Mouse (Mus musculus) erythroblast, embryonic 14.5 days (primary cell): ENCODE data around the gene Card6. TPM values are rescaled to one million over a fixed set of nuclear protein-coding genes. Genes with fewer than 3 reads are reported as not detected.

ENCODE experiments used
- H3K27me3 ChIP-seq: 2 replicates; pipeline ENCODE4 v1.6.1; 2012; ENCODE audit warnings: inconsistent platforms; ENCODE audit not compliant: control insufficient read depth
- H3K36me3 ChIP-seq: 2 replicates; pipeline ENCODE4 v1.6.1; 2012; ENCODE audit warnings: mild to moderate bottlenecking, inconsistent platforms; ENCODE audit not compliant: control insufficient read depth
- H3K4me1 ChIP-seq: 2 replicates; pipeline ENCODE4 v1.6.1; 2012; ENCODE audit warnings: inconsistent platforms; ENCODE audit not compliant: control insufficient read depth
- H3K4me3 ChIP-seq: replicated peaks from 2 replicates; pipeline ENCODE3; 2012; ENCODE audit warnings: moderate library complexity, mild to moderate bottlenecking, inconsistent platforms
- H3K9me3 ChIP-seq: 2 replicates; pipeline ENCODE4 v1.6.1; 2012; ENCODE audit warnings: low read length, inconsistent platforms, mixed read lengths; ENCODE audit not compliant: control insufficient read depth
- GATA1 ChIP-seq: IDR thresholded peaks from 2 replicates; pipeline ENCODE4 v1.6.1; 2012; ENCODE audit warnings: low read length, inconsistent platforms, mixed read lengths
- TAL1 ChIP-seq: IDR thresholded peaks from 3 replicates; pipeline ENCODE4 v1.6.1; 2012; ENCODE audit warnings: low read length, inconsistent platforms, mixed read lengths
- polyA plus RNA-seq: library from polyadenylated mRNA; stranded (reverse); fragments of >175 nt; gene quantifications from 2 replicates; pipeline ENCODE4 v1.2.3, GENCODE M21; 2012

Gene Card6
- polyA plus RNA-seq, 1 experiment = 0.01 TPM

DNA sequence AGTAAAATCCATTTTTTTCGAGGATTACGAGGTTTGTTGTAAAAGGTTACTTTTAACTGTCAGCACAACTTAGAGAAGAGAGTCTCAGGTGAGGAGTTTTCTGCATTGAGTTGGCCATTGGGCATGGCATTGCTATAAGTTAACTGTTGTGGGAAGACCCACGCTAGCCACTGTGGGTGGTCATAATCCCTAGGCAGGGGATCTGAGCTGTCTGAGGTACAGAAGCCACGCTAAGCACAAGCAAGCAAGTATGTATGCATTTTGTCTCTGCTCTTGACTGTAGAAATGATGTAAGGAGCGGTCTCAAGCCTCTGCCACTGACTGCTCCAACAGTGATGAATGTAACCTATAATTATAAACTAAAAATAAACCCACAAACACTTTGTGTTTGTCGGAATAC lies 2.4 kb downstream of the Card6 start:
- peaks cover 38% of the 10 kb centered on the region for H3K27me3 ChIP-seq
- no peaks in the 10 kb centered on the region for H3K9me3 ChIP-seq
- no peaks in the 10 kb centered on the region; the same call in 1 of the 2 replicates for H3K36me3 ChIP-seq
- peaks cover 10% of the 10 kb centered on the region for H3K4me1 ChIP-seq
- H3K4me3 ChIP-seq = no peak overlapping the region
- no peak for TF ChIP-seq GATA1
- no peak for TF ChIP-seq TAL1

DNA sequence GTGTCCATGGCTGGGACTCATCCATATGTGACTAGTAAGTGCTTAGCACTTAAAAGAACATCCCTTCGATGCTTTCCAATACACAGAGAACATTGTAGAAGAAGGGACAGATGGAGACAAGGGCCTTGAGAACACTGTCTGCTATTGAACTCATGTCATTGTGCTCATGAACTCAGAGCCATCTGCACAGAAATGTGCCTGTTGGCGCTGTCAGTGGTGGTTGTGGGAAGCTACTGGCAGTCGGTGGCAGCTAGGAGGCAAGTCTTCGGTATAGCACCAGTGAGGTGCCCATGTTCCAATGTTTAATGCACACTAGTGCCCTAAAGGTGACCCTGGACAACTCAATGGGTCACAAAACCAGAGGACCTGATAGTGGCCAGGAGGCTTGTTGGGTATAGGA lies 6.0 kb downstream of the Card6 start:
- peaks cover 16% of the 10 kb centered on the region for H3K27me3 ChIP-seq
- H3K9me3 ChIP-seq = no peaks in the 10 kb centered on the region
- no peak for TF ChIP-seq TAL1
- no peak for TF ChIP-seq GATA1
- H3K4me3 ChIP-seq = no peak overlapping the region
- H3K36me3 ChIP-seq = no peaks in the 10 kb centered on the region; the same call in 1 of the 2 replicates
- H3K4me1 ChIP-seq = peaks cover 10% of the 10 kb centered on the region

GRCm38 (mm10) chr15:5097376-5097775 lies 11.0 kb downstream of the Card6 start:
- Histone ChIP-seq H3K27me3 (peaks cover 2% of the 10 kb centered on the region; the same call in 1 of the 2 replicates), H3K4me3 (no peak overlapping the region)
- no peak for TF ChIP-seq GATA1
- TF ChIP-seq TAL1 = no peak

GRCm38 (mm10) chr15:5095534-5096301 lies 12.6 kb downstream of the Card6 start:
- Histone ChIP-seq H3K27me3 (no peaks in the 10 kb centered on the region), H3K9me3 (no peaks in the 10 kb centered on the region), H3K4me3 (no peak overlapping the region), H3K4me1 (peaks cover 10% of the 10 kb centered on the region), H3K36me3 (no peaks in the 10 kb centered on the region; the same call in 1 of the 2 replicates)
- TF ChIP-seq TAL1 (no peak), GATA1 (no peak)

More at GRCm38 (mm10) chr15:5097376-5097775, 11.0 kb downstream of the Card6 start:
- H3K4me1 ChIP-seq = peaks cover 10% of the 10 kb centered on the region
- no peaks in the 10 kb centered on the region for H3K9me3 ChIP-seq
- no peaks in the 10 kb centered on the region; the same call in 1 of the 2 replicates for H3K36me3 ChIP-seq

DNA sequence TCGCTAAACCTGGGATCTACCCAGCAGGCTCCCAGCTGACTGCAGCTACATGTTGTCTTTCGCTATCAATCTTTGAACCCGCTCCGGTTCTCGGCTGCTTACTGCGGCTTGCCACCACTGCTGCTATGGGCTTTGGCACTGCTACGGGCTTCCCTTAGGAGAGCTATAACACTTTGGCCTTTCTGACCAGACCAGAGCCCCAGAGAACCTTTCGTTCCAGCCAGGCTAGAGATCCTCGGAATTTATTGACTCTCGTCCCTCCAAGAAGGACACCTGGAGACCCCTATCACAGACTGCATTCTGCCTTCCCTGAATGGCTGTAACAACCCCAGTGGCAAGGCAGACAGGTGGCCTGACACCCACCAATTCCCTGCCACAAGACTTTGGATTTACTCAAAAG lies 18.2 kb downstream of the Card6 start:
- no peaks in the 10 kb centered on the region for H3K9me3 ChIP-seq
- no peak overlapping the region for H3K4me3 ChIP-seq
- no peaks in the 10 kb centered on the region for H3K27me3 ChIP-seq
- TF ChIP-seq GATA1 (no peak), TAL1 (no peak)
- H3K4me1 ChIP-seq = no peaks in the 10 kb centered on the region
- H3K36me3 ChIP-seq = no peaks in the 10 kb centered on the region

DNA sequence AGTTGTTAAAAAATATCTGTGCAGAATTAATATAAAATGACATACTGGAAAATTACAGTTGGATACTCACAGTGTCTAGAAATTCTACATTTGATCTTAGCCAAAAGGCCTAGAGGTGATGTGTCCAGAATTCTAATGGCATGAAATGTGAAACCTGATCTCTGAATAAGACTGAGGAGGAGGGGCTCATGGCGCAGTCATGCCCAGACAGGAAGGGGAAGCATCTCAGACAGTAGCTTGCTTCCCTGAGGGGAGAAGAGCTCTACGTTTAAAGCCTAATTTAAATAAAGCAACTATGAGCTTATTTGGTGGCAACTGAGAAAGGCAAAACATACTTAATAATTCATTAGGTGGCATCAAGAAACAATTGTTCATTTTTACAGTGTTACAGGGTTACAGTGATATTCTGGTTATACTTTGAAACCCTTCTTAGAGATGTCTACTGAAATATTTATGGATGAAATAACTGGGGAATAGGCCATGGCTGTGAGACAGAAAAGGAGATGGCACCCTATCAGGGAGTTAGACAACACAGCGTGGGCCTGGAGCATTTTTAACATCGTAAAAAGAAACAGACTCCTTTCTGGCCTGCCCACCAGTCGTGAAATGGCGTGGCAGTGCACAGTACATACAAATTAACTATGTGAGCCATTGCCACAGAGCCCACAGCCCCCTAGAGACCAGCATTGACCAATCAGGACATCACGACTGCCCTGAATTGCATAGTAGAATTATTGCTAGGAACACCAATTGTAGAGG lies 19.3 kb downstream of the Card6 start:
- no peaks in the 10 kb centered on the region for H3K36me3 ChIP-seq
- H3K4me3 ChIP-seq = no peak overlapping the region
- H3K9me3 ChIP-seq = no peaks in the 10 kb centered on the region; the same call in 1 of the 2 replicates
- no peaks in the 10 kb centered on the region for H3K4me1 ChIP-seq
- TF ChIP-seq TAL1 = no peak
- no peak for TF ChIP-seq GATA1
- H3K27me3 ChIP-seq = no peaks in the 10 kb centered on the region

GRCm38 (mm10) chr15:5086162-5086561 lies 22.2 kb downstream of the Card6 start:
- H3K27me3 ChIP-seq = no peaks in the 10 kb centered on the region
- no peaks in the 10 kb centered on the region for H3K4me1 ChIP-seq
- H3K9me3 ChIP-seq = no peaks in the 10 kb centered on the region; the same call in 1 of the 2 replicates
- no peak overlapping the region for H3K4me3 ChIP-seq
- no peak for TF ChIP-seq GATA1
- TF ChIP-seq TAL1 = no peak
- no peaks in the 10 kb centered on the region for H3K36me3 ChIP-seq

- no peaks in the 10 kb centered on the region for H3K4me1 ChIP-seq
- H3K9me3 ChIP-seq = no peaks in the 10 kb centered on the region; the same call in 1 of the 2 replicates
- TF ChIP-seq TAL1 = no peak
- no peak for TF ChIP-seq GATA1
- H3K4me3 ChIP-seq = no peak overlapping the region
- no peaks in the 10 kb centered on the region for H3K36me3 ChIP-seq
- H3K27me3 ChIP-seq = no peaks in the 10 kb centered on the region
These were observed 27.1 kb downstream of the Card6 start for GRCm38 (mm10) chr15:5081235-5081634.

GRCm38 (mm10) chr15:5068801-5069518 lies 39.4 kb downstream of the Card6 start:
- Histone ChIP-seq H3K9me3 (no peaks in the 10 kb centered on the region), H3K4me3 (no peak overlapping the region), H3K36me3 (no peaks in the 10 kb centered on the region), H3K4me1 (no peaks in the 10 kb centered on the region), H3K27me3 (no peaks in the 10 kb centered on the region)
- TF ChIP-seq GATA1 (no peak), TAL1 (no peak)
